Mouse (Mus musculus): ENCODE results near the gene Myo10. TPM values are rescaled to one million over a fixed set of nuclear protein-coding genes. Genes with fewer than 3 reads are reported as not detected.

The Myo10 gene
- polyA plus RNA-seq, 1 experiment from 2014 or later: 12.5 TPM

- Histone ChIP-seq H3K9me3 (replicated peaks) (no peaks in the 10 kb centered on the region), H3K27ac (no peak overlapping the region), H3K36me3 (no peaks in the 10 kb centered on the region), H3K4me3 (no peak overlapping the region), H3K27me3 (no peaks in the 10 kb centered on the region), H3K9ac (no peak overlapping the region), H3K4me2 (no peak overlapping the region), H3K4me1 (replicated peaks) (no peaks in the 10 kb centered on the region)
- ATAC-seq (replicated peaks; ENCODE audit: insufficient number of reproducible peaks, insufficient read depth, low FRiP score, low read depth): no peak
- 83% methylated on average over 8 of the region's 8 CpGs for WGBS
These were observed 110.6 kb downstream of the Myo10 start for GRCm38 (mm10) chr15:25732758-25733428.

- Histone ChIP-seq H3K27ac (no peak overlapping the region), H3K4me1 (replicated peaks) (no peaks in the 10 kb centered on the region), H3K9ac (no peak overlapping the region), H3K4me2 (no peak overlapping the region), H3K9me3 (replicated peaks) (no peaks in the 10 kb centered on the region), H3K4me3 (no peak overlapping the region), H3K27me3 (no peaks in the 10 kb centered on the region), H3K36me3 (no peaks in the 10 kb centered on the region)
- 89% methylated on average over 11 of the region's 11 CpGs for WGBS
- ATAC-seq (replicated peaks; ENCODE audit: insufficient number of reproducible peaks, insufficient read depth, low FRiP score, low read depth): no peak
These were observed 111.6 kb downstream of the Myo10 start for GRCm38 (mm10) chr15:25733739-25734430.

DNA sequence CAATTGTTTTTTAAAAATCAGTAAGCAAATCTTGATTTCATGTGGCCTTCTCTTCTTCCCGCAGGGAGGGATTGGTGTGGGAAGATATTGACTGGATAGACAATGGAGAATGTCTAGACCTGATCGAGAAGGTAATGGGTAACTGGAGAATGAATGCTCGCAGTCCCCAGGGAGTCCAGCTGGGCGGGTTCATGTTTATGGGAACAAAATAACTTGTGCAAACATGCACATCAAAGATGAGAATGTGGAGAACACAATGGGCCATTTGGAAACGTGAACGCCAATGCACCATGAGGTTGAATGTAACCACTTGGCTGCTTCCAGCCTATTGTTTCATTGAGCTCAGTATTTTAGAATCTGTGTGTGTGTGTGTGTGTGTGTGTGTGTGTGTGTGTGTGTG is 114.2 kb downstream of the Myo10 start:
- H3K27me3 ChIP-seq: no peaks in the 10 kb centered on the region
- peaks cover 7% of the 10 kb centered on the region for H3K36me3 ChIP-seq
- no peaks in the 10 kb centered on the region for H3K9me3 ChIP-seq (replicated peaks)
- no peaks in the 10 kb centered on the region for H3K4me1 ChIP-seq (replicated peaks)
- H3K4me2 ChIP-seq: no peak overlapping the region
- ATAC-seq (replicated peaks; ENCODE audit: insufficient number of reproducible peaks, insufficient read depth, low FRiP score, low read depth): no peak
- no peak overlapping the region for H3K27ac ChIP-seq
- 79% methylated on average over 6 of the region's 6 CpGs for WGBS
- H3K9ac ChIP-seq: no peak overlapping the region
- H3K4me3 ChIP-seq: no peak overlapping the region

- H3K27me3 ChIP-seq: no peaks in the 10 kb centered on the region
- no peak overlapping the region for H3K4me3 ChIP-seq
- H3K4me1 ChIP-seq (replicated peaks): no peaks in the 10 kb centered on the region
- peak overlapping the region; percentile 49 for H3K27ac ChIP-seq
- peaks cover 7% of the 10 kb centered on the region for H3K36me3 ChIP-seq
- H3K9me3 ChIP-seq (replicated peaks): no peaks in the 10 kb centered on the region
- no peak for ATAC-seq (replicated peaks; ENCODE audit: insufficient number of reproducible peaks, insufficient read depth, low FRiP score, low read depth)
- WGBS: 66% methylated on average over 4 of the region's 4 CpGs
- H3K9ac ChIP-seq: no peak overlapping the region
- H3K4me2 ChIP-seq: no peak overlapping the region
These were observed 117.9 kb downstream of the Myo10 start for GRCm38 (mm10) chr15:25740271-25740670.

DNA sequence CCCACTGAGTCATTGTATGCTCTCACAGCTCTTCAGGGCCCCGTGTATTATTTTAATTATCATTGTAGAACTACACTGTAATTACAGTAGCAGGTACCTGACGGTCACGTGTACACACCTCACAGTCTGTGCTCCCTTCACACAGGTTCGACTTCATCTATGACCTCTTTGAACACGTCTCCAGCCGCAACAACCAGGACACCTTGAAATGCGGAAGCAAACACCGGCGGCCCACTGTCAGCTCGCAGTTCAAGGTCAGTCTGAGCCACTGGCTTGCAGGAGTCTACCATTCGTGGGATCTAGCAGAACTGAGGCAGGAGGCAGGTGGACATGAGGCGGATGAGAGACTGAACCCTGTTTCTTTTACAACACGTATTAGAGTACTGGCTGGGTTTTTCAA is 119.9 kb downstream of the Myo10 start:
- no peak overlapping the region for H3K27ac ChIP-seq
- H3K27me3 ChIP-seq: no peaks in the 10 kb centered on the region
- no peak overlapping the region for H3K4me3 ChIP-seq
- no peaks in the 10 kb centered on the region for H3K4me1 ChIP-seq (replicated peaks)
- no peak overlapping the region for H3K4me2 ChIP-seq
- no peak overlapping the region for H3K9ac ChIP-seq
- no peak for ATAC-seq (replicated peaks; ENCODE audit: insufficient number of reproducible peaks, insufficient read depth, low FRiP score, low read depth)
- WGBS: 84% methylated on average over 13 of the region's 13 CpGs
- peaks cover 7% of the 10 kb centered on the region for H3K36me3 ChIP-seq
- no peaks in the 10 kb centered on the region for H3K9me3 ChIP-seq (replicated peaks)

DNA sequence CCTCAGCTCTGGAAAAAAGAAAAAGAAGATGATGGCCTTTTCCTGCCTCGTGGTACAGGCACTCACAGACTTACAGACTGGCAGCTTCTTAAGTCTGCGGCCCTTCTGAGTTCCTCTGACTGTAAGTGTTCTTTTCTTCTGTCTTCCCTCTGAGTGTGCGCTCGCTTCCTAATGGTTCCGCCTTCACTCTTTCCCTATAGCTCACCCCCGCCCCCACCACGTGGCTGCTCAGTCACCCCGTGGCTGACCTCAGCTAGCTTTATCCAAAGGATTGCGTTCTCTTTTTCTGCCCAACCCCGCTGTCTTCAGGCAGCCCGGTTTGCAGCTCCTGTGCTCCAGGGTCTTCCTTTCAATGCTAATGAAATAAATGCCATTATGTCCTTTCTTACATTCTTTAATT is 129.2 kb downstream of the Myo10 start:
- Histone ChIP-seq H3K27ac (no peak overlapping the region), H3K9ac (no peak overlapping the region), H3K27me3 (no peaks in the 10 kb centered on the region), H3K9me3 (replicated peaks) (no peaks in the 10 kb centered on the region), H3K4me2 (no peak overlapping the region), H3K4me3 (no peak overlapping the region), H3K4me1 (replicated peaks) (no peaks in the 10 kb centered on the region), H3K36me3 (no peaks in the 10 kb centered on the region)
- ATAC-seq (replicated peaks; ENCODE audit: insufficient number of reproducible peaks, insufficient read depth, low FRiP score, low read depth): no peak
- WGBS: 60% methylated on average over 11 of the region's 11 CpGs

DNA sequence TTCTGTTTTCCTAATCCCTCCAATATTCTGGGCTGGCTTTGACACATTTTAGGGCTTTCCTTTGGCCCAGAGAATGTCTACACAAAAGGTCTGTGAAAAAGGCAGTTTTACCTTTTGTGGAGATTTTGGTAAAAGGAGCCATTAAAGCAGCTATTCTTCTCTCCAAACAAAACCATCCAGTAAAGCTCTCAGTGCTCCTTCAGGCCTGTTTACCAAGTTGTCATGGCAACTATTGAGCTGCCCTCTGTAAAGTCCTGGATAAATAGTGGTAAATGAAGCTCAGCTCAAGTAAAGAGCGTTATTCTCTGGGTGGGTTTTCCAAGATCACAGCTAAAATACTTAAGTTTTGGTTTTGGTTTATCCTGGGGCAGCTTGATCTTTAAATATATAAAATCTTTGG is 130.3 kb downstream of the Myo10 start:
- no peak overlapping the region for H3K4me2 ChIP-seq
- no peaks in the 10 kb centered on the region for H3K27me3 ChIP-seq
- ATAC-seq (replicated peaks; ENCODE audit: insufficient number of reproducible peaks, insufficient read depth, low FRiP score, low read depth): no peak
- no peaks in the 10 kb centered on the region for H3K4me1 ChIP-seq (replicated peaks)
- no peak overlapping the region for H3K9ac ChIP-seq
- H3K9me3 ChIP-seq (replicated peaks): no peaks in the 10 kb centered on the region
- H3K27ac ChIP-seq: no peak overlapping the region
- 80% methylated on average over 1 of the region's 1 CpGs for WGBS
- H3K4me3 ChIP-seq: no peak overlapping the region
- no peaks in the 10 kb centered on the region for H3K36me3 ChIP-seq

GRCm38 (mm10) chr15:25753003-25753402 is 130.7 kb downstream of the Myo10 start:
- no peaks in the 10 kb centered on the region for H3K4me1 ChIP-seq (replicated peaks)
- no peak for ATAC-seq (replicated peaks; ENCODE audit: insufficient number of reproducible peaks, insufficient read depth, low FRiP score, low read depth)
- H3K27me3 ChIP-seq: no peaks in the 10 kb centered on the region
- 61% methylated on average over 9 of the region's 9 CpGs for WGBS
- no peak overlapping the region for H3K9ac ChIP-seq
- no peak overlapping the region for H3K4me2 ChIP-seq
- H3K9me3 ChIP-seq (replicated peaks): no peaks in the 10 kb centered on the region
- no peak overlapping the region for H3K4me3 ChIP-seq
- no peak overlapping the region for H3K27ac ChIP-seq
- no peaks in the 10 kb centered on the region for H3K36me3 ChIP-seq

GRCm38 (mm10) chr15:25753878-25754277 is 131.6 kb downstream of the Myo10 start:
- Histone ChIP-seq H3K9me3 (replicated peaks) (no peaks in the 10 kb centered on the region), H3K4me3 (no peak overlapping the region), H3K9ac (no peak overlapping the region), H3K4me1 (replicated peaks) (no peaks in the 10 kb centered on the region), H3K4me2 (no peak overlapping the region), H3K27ac (no peak overlapping the region), H3K27me3 (no peaks in the 10 kb centered on the region), H3K36me3 (no peaks in the 10 kb centered on the region)
- no peak for ATAC-seq (replicated peaks; ENCODE audit: insufficient number of reproducible peaks, insufficient read depth, low FRiP score, low read depth)

GRCm38 (mm10) chr15:25754342-25754951 is 132.1 kb downstream of the Myo10 start:
- H3K9ac ChIP-seq: no peak overlapping the region

DNA sequence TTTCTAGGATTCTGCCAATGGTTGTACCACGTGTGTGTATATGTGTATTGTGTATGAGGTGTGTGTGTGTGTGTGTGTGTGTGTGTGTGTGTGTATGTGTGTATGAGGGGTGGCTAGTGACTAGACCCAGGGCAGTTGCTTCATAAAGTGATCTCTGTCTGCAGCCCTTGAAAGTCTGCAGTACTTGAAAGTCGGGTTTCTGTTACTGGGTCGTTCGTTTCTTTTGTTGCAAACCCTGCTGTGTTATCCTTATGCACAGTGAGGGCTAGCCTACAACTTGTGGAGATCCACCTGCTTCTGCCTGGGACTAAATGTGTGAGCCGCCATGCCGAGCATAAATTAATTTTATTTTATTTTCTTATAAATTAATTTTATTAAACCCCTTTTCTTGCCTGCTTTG is 133.2 kb downstream of the Myo10 start:
- H3K4me1 ChIP-seq (replicated peaks): no peaks in the 10 kb centered on the region
- no peak overlapping the region for H3K27ac ChIP-seq
- no peak for ATAC-seq (replicated peaks; ENCODE audit: insufficient number of reproducible peaks, insufficient read depth, low FRiP score, low read depth)
- no peaks in the 10 kb centered on the region for H3K9me3 ChIP-seq (replicated peaks)
- no peaks in the 10 kb centered on the region for H3K36me3 ChIP-seq
- no peak overlapping the region for H3K9ac ChIP-seq
- WGBS: 67% methylated on average over 6 of the region's 6 CpGs
- no peak overlapping the region for H3K4me3 ChIP-seq
- H3K4me2 ChIP-seq: no peak overlapping the region
- no peaks in the 10 kb centered on the region for H3K27me3 ChIP-seq

More at GRCm38 (mm10) chr15:25754342-25754951, 132.1 kb downstream of the Myo10 start:
- ATAC-seq (replicated peaks; ENCODE audit: insufficient number of reproducible peaks, insufficient read depth, low FRiP score, low read depth): no peak
- no peak overlapping the region for H3K27ac ChIP-seq
- H3K4me1 ChIP-seq (replicated peaks): no peaks in the 10 kb centered on the region
- H3K4me3 ChIP-seq: no peak overlapping the region
- H3K9me3 ChIP-seq (replicated peaks): no peaks in the 10 kb centered on the region
- no peak overlapping the region for H3K4me2 ChIP-seq
- 46% methylated on average over 13 of the region's 13 CpGs for WGBS
- H3K27me3 ChIP-seq: no peaks in the 10 kb centered on the region
- H3K36me3 ChIP-seq: no peaks in the 10 kb centered on the region

GRCm38 (mm10) chr15:25756072-25756471 is 133.7 kb downstream of the Myo10 start:
- H3K4me1 ChIP-seq (replicated peaks): no peaks in the 10 kb centered on the region
- H3K4me2 ChIP-seq: no peak overlapping the region
- ATAC-seq (replicated peaks; ENCODE audit: insufficient number of reproducible peaks, insufficient read depth, low FRiP score, low read depth): no peak
- H3K36me3 ChIP-seq: no peaks in the 10 kb centered on the region
- no peak overlapping the region for H3K9ac ChIP-seq
- H3K27ac ChIP-seq: no peak overlapping the region
- no peaks in the 10 kb centered on the region for H3K27me3 ChIP-seq
- no peaks in the 10 kb centered on the region for H3K9me3 ChIP-seq (replicated peaks)
- WGBS: 65% methylated on average over 3 of the region's 3 CpGs
- no peak overlapping the region for H3K4me3 ChIP-seq

All from heart, embryonic 15.5 days (tissue).